ENCODE assay signal across 1 mouse cellular context in genomic region chr7:16296766-16297390, GRCm38 (mm10).
TF ChIP-seq lines count a peak whose summit lies in the region.

No protein-coding gene starts in this region.

TF ChIP-seq in CH12.LX, 34 proteins besides CTCF, POLR2A, EP300 and RAD21:
- TF ChIP-seq ZMIZ1 (IDR thresholded peaks at IDR 0.05; ENCODE audit: low read depth, low read length) (no peak), RCOR1 (conservative IDR thresholded peaks at IDR 0.05; ENCODE audit: low read depth, low read length) (0 out of 2 replicates have a peak, but pooled peaks have one; percentile 40), TBP (conservative IDR thresholded peaks at IDR 0.05; ENCODE audit: low read depth, low read length) (no peak), UBTF (IDR thresholded peaks at IDR 0.05; ENCODE audit: low read depth, low read length) (no peak; the same call in 1 of the 2 replicates), JUND (conservative IDR thresholded peaks at IDR 0.05; ENCODE audit: low read depth, low read length) (peak; percentile 90), HCFC1 (IDR thresholded peaks at IDR 0.05; ENCODE audit: low read depth, low read length) (peak; percentile 67), SMC3 (IDR thresholded peaks at IDR 0.05; ENCODE audit: low read depth, low read length) (no peak), ELF1 (IDR thresholded peaks at IDR 0.05; ENCODE audit: low read depth, low read length) (peak; percentile 90), PAX5 (IDR thresholded peaks at IDR 0.05; ENCODE audit: low read length) (no peak), MAFK (IDR thresholded peaks at IDR 0.05; ENCODE audit: insufficient replicate concordance, low read length) (no peak), TCF12 (IDR thresholded peaks at IDR 0.05; ENCODE audit: low read depth, low read length) (peak; percentile 74; the same call in 1 of the 2 replicates), USF1 (IDR thresholded peaks at IDR 0.05; ENCODE audit: low read depth, low read length) (no peak; the same call in 1 of the 2 replicates), ZNF384 (IDR thresholded peaks at IDR 0.05; ENCODE audit: low read depth, low read length) (0 out of 2 replicates have a peak, but pooled peaks have one; percentile 14), ZC3H11A (IDR thresholded peaks at IDR 0.05; ENCODE audit: low read depth, low read length) (no peak), E2F4 (IDR thresholded peaks at IDR 0.05; ENCODE audit: insufficient replicate concordance, low read depth, low read length) (no peak), NELFE (IDR thresholded peaks at IDR 0.05; ENCODE audit: low read depth, low read length) (peak; percentile 43; the same call in 1 of the 2 replicates), MEF2A (IDR thresholded peaks at IDR 0.05; ENCODE audit: borderline replicate concordance, low read depth, low read length) (peak; percentile 100), ZKSCAN1 (IDR thresholded peaks at IDR 0.05; ENCODE audit: borderline replicate concordance, low read depth, low read length) (no peak), USF2 (conservative IDR thresholded peaks at IDR 0.05; ENCODE audit: low read depth, low read length) (no peak), IRF4 (IDR thresholded peaks at IDR 0.05; ENCODE audit: low read depth, low read length) (peak; percentile 80), MYC (IDR thresholded peaks at IDR 0.05; ENCODE audit: low read depth, low read length) (peak; percentile 91; the same call in 1 of the 2 replicates), ETS1 (conservative IDR thresholded peaks at IDR 0.05; ENCODE audit: low read depth, low read length) (peak; percentile 95), POLR2AphosphoS2 (IDR thresholded peaks at IDR 0.05; ENCODE audit: low read depth, low read length) (no peak), GABPA (IDR thresholded peaks at IDR 0.05; ENCODE audit: insufficient replicate concordance, low read depth, low read length) (no peak), KAT2A (IDR thresholded peaks at IDR 0.05; ENCODE audit: insufficient replicate concordance, low read length) (0 out of 2 replicates have a peak, but pooled peaks have one; percentile 34), SIN3A (IDR thresholded peaks at IDR 0.05; ENCODE audit: low read length) (peak; percentile 89; the same call in 1 of the 2 replicates), MXI1 (IDR thresholded peaks at IDR 0.05; ENCODE audit: low read depth, low read length) (peak; percentile 86), NRF1 (IDR thresholded peaks at IDR 0.05; ENCODE audit: low read depth, low read length) (0 out of 2 replicates have a peak, but pooled peaks have one; percentile 20), JUN (IDR thresholded peaks at IDR 0.05; ENCODE audit: insufficient read depth, low read depth, low read length) (peak; percentile 99), MAX (IDR thresholded peaks at IDR 0.05; ENCODE audit: low read length) (peak; percentile 92), BHLHE40 (IDR thresholded peaks at IDR 0.05; ENCODE audit: low read depth, low read length) (peak; percentile 95), MAZ (IDR thresholded peaks at IDR 0.05; ENCODE audit: low read depth, low read length) (peak; percentile 98), CHD1 (IDR thresholded peaks at IDR 0.05; ENCODE audit: low read depth, low read length) (no peak), CHD2 (IDR thresholded peaks at IDR 0.05; ENCODE audit: low read length) (peak; percentile 84)
